Mouse (Mus musculus) bone marrow macrophage, adult 2 months (primary cell): ENCODE measurements around the gene Arhgap6.

ENCODE experiments used
- CTCF ChIP-seq: IDR thresholded peaks from 2 replicates; pipeline ENCODE4 v1.5.1; 2012; ENCODE audit warnings: low read depth, mild to moderate bottlenecking, low read length, moderate library complexity
- POLR2A ChIP-seq: IDR thresholded peaks from 2 replicates; pipeline ENCODE4 v1.6.1; 2012; ENCODE audit warnings: mild to moderate bottlenecking, low read depth, low read length, borderline replicate concordance

- TF ChIP-seq CTCF: no peak
- TF ChIP-seq POLR2A: no peak
These were observed 148.3 kb downstream of the Arhgap6 start for GRCm38 (mm10) chrX:168943217-168943616.
